Mouse (Mus musculus) limb, embryonic 11.5 days (tissue): ENCODE results near the gene Gm9964. TPM values are rescaled to one million over a fixed set of nuclear protein-coding genes. Genes with fewer than 3 reads are reported as not detected.

ENCODE experiments used
- ATAC-seq: fragments of 200-750 bp; cut with Nextera tagmentation; 2 replicates; pipeline ENCODE4 v1.8.0; 2017; ENCODE audit warnings: low read depth; ENCODE audit not compliant: insufficient number of reproducible peaks, low FRiP score, low TSS enrichment
- DNase-seq: peaks from one replicate; pipeline ENCODE4 v3.0.0-alpha.2; 2015; ENCODE audit warnings: low spot score
- H3K27ac ChIP-seq: fragments of 300-500 bp; sonication (generic); replicated peaks from 2 replicates; pipeline ENCODE4 v1.5.1; 2014; ENCODE audit warnings: low read depth, mild to moderate bottlenecking, low read length
- H3K27me3 ChIP-seq: fragments of 300-500 bp; sonication (generic); 2 replicates; pipeline ENCODE4 v1.6.1; 2014; ENCODE audit warnings: mild to moderate bottlenecking, low read length, mixed read lengths; ENCODE audit not compliant: control insufficient read depth, insufficient read depth
- H3K36me3 ChIP-seq: fragments of 300-500 bp; sonication (generic); 2 replicates; pipeline ENCODE4 v1.6.1; 2014; ENCODE audit warnings: mild to moderate bottlenecking, low read length, moderate library complexity, mixed read lengths; ENCODE audit not compliant: control insufficient read depth, insufficient read depth
- H3K4me1 ChIP-seq: fragments of 300-500 bp; sonication (generic); 2 replicates; pipeline ENCODE4 v1.6.1; 2014; ENCODE audit warnings: low read length, mixed read lengths; ENCODE audit not compliant: control insufficient read depth, insufficient read depth
- H3K4me2 ChIP-seq: fragments of 300-500 bp; sonication (generic); 2 replicates; pipeline ENCODE4 v1.6.1; 2014; ENCODE audit warnings: low read depth, mild to moderate bottlenecking, moderate library complexity; ENCODE audit not compliant: severe bottlenecking
- H3K4me3 ChIP-seq: fragments of 300-500 bp; sonication (generic); 2 replicates; pipeline ENCODE4 v1.5.1; 2014; ENCODE audit warnings: low read depth, low read length
- H3K9ac ChIP-seq: fragments of 300-500 bp; sonication (generic); 2 replicates; pipeline ENCODE4 v1.6.1; 2014; ENCODE audit warnings: mild to moderate bottlenecking, low read length
- H3K9me3 ChIP-seq: fragments of 300-500 bp; sonication (generic); 2 replicates; pipeline ENCODE4 v1.6.1; 2016; ENCODE audit warnings: low read length; ENCODE audit not compliant: control insufficient read depth
- WGBS: fragments of 180-500 bp; shearing (Covaris S2); extraction: QIAGEN DNeasy Blood & Tissue Kit; methylation state at CpG from one replicate; pipeline ENCODE4 v1.1.7; 2014; 5-methylcytosine and 5-hydroxymethylcytosine counted together
- polyA plus RNA-seq: library from polyadenylated mRNA; unstranded; fragments of >200 nt; fragmentation: Nextera tagmentation; extraction: Ambion mirVana; gene quantifications from 2 replicates; pipeline ENCODE4 v1.2.1, GENCODE M21; 2014

Gm9964 gene
- not detected in 2 replicates for polyA plus RNA-seq

DNA sequence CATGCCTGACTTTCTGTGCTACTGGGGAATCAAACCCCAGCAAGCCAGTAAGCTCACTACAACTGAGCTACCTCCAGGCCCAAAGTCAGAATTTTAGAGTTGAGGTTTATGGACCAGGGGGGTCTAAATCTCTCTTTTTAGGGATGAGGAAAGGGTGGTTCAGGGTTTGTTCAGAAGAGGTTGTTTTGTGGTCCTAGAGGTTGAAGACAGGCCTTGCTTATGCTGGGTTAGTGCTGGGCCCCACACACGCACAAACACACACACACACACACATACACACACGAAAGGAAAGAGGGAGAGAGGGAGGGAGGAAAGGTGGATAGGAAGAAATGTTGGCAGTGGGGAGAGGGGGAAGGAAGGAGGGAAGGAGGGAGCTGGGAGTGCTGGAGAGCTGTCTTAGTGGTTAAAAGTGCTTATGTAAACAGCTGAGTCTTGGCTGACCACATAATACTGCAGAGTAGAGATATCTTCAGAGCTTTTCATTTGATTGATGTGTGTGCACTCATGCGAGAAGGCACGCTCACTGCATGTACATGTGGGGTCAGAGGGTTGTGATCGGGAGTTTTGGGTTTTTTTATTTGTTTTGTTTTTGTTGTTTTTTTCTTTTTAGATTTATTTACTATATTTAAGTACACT, at the start of gene Gm9964:
Gene Gm9964 (minus strand): TSS at position 51 of the 636 bp plus-strand sequence.
- WGBS: 87% methylated on average over 5 of the region's 5 CpGs
- no peak for DNase-seq
- H3K9me3 ChIP-seq: no peaks in the 10 kb centered on the region

GRCm38 (mm10) chr11:79339808-79340781, 43.4 kb upstream of the Gm9964 start:
- peak overlapping the region; percentile 95 for H3K9ac ChIP-seq
- WGBS: under 1% methylated on average over 46 of the region's 63 CpGs
- ATAC-seq: peak; percentile 74

More for the DNA sequence above, at the start of gene Gm9964:
- no peaks in the 10 kb centered on the region for H3K36me3 ChIP-seq
- peaks cover 3% of the 10 kb centered on the region; the same call in 1 of the 2 replicates for H3K4me1 ChIP-seq
- no peaks in the 10 kb centered on the region for H3K27me3 ChIP-seq
- H3K9ac ChIP-seq: no peak within 1 kb of the TSS
- no peak within 1 kb of the TSS for H3K27ac ChIP-seq
- no peak for ATAC-seq
- no peak within 1 kb of the TSS for H3K4me2 ChIP-seq
- H3K4me3 ChIP-seq: no peak within 1 kb of the TSS

DNA sequence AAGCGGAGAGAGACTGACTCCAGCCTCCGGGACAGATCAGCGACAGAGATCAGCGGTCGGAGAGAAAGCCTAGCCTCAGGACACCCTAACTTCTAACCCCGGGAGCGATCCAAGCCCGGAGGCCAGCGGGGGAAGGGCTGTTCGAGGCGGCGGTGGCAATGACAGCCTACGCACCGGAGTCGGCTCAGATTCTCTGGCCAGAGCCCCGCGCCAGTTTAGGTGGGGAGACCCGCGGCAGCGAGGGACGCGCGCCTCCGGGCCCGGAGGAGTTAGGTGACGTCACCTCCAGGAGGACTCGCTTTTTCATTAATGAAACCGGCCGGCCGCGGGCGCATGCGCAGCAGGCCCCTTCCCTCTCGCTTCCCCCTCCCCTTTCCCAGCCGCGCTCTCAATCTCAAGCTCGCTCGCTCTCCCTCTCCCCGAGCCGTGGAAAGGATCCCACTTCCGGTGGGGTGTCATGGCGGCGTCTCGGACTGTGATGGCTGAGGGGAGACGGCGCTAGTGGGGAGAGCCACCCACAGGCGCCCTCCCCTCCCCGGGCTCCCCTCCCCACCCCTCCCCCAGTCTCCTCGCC, 42.6 kb upstream of the Gm9964 start, which contains the start of gene Nf1:
Gene Nf1 (plus strand): TSS at position 460 of the 574 bp plus-strand sequence.
- Histone ChIP-seq H3K4me3 (peak within 1 kb of the TSS; percentile 97), H3K9me3 (no peaks in the 10 kb centered on the region), H3K27ac (peak within 1 kb of the TSS; percentile 86), H3K9ac (peak within 1 kb of the TSS; percentile 95), H3K36me3 (peaks cover under 1% of the 10 kb centered on the region; the same call in 1 of the 2 replicates), H3K4me1 (peaks cover 9% of the 10 kb centered on the region), H3K4me2 (peak within 1 kb of the TSS; percentile 78), H3K27me3 (no peaks in the 10 kb centered on the region)
- WGBS: under 1% methylated on average over 42 of the region's 49 CpGs
- ATAC-seq: peak; percentile 88
- DNase-seq: peak; percentile 98

More at GRCm38 (mm10) chr11:79339808-79340781, 43.4 kb upstream of the Gm9964 start:
- H3K9me3 ChIP-seq: no peaks in the 10 kb centered on the region
- peak overlapping the region; percentile 97 for H3K4me3 ChIP-seq
- DNase-seq: peak; percentile 66
- peak overlapping the region; percentile 78 for H3K4me2 ChIP-seq
- peaks cover 9% of the 10 kb centered on the region for H3K4me1 ChIP-seq
- no peaks in the 10 kb centered on the region for H3K27me3 ChIP-seq
- H3K36me3 ChIP-seq: peaks cover 2% of the 10 kb centered on the region; the same call in 1 of the 2 replicates
- peak overlapping the region; percentile 86 for H3K27ac ChIP-seq

DNA sequence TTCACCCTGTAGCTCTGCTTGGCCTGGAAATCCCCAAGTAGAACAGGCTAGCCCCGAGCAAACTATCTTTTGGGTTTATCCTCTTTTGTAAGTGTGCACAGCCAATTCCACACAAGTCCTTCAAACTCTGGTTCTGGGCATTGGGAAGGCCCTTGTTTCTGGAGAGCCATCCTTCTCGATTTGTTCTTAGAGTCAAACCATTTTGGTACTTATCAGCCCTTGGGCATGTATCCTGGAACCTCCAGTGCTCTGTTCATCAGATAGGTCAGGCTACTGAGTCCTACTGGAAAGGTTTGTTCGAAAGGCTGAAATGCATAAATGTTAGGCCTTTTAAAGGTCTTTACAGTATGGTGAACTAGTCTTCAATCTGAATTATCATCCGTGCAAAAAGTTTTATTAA, 41.9 kb upstream of the Gm9964 start:
- H3K9me3 ChIP-seq: no peaks in the 10 kb centered on the region
- no peaks in the 10 kb centered on the region for H3K36me3 ChIP-seq
- no peak overlapping the region for H3K27ac ChIP-seq
- no peak for ATAC-seq
- no peak for DNase-seq
- WGBS: 54% methylated on average over 4 of the region's 4 CpGs
- H3K4me2 ChIP-seq: peak overlapping the region; percentile 75
- H3K4me1 ChIP-seq: peaks cover 9% of the 10 kb centered on the region
- no peaks in the 10 kb centered on the region for H3K27me3 ChIP-seq
- peak overlapping the region; percentile 95 for H3K9ac ChIP-seq
- H3K4me3 ChIP-seq: peak overlapping the region; percentile 97

DNA sequence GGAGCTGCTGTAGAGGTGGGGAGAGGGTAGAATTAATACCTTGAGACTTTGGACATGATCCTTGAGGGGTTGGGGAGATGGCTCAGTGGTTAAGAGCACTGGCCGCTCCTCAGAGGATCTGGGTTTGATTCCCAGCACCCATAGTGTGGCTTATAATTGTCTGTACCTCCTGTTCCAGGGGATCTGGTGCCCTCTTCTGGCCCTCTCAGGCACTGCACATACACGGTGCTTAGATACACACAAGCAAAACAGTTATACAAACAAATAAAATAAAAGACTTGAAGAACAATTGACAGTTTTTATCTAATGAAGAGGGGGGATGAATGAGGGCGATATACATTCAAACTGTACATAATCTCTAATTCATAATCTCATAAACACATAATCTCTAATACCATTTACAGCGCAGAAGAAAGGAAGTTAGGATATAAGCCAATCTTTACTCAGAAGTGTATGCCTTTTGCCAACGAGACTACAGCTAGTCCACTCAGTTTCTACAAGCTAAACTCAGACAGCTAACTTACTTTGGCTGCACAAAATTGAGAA, 40.1 kb upstream of the Gm9964 start:
- H3K9me3 ChIP-seq: no peaks in the 10 kb centered on the region
- H3K36me3 ChIP-seq: no peaks in the 10 kb centered on the region
- DNase-seq: no peak
- no peak overlapping the region for H3K4me2 ChIP-seq
- peaks cover 9% of the 10 kb centered on the region for H3K4me1 ChIP-seq
- no peak overlapping the region for H3K27ac ChIP-seq
- H3K9ac ChIP-seq: no peak overlapping the region
- WGBS: 89% methylated on average over 5 of the region's 5 CpGs
- no peak overlapping the region for H3K4me3 ChIP-seq
- no peaks in the 10 kb centered on the region for H3K27me3 ChIP-seq
- ATAC-seq: no peak

DNA sequence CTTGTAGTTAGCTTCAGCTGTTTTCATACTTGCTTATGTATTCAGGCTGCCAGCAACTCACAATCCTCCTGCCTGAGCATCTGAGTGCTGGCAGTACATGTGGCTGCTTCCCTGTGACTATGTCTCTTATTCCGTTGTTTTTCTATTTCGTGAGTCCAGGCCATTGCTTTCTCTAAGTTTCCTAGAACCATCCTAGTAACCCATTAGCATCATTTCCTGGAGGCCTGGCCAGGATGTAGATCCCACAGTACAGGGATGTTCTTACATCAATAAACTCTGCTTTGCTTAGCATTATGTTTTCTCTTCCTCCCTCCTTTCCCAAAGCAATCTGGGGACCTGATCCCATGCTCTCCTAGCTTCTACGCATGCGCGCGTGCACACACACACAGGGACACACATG, 38.4 kb upstream of the Gm9964 start:
- no peak overlapping the region for H3K4me3 ChIP-seq
- 96% methylated on average over 6 of the region's 6 CpGs for WGBS
- no peak for DNase-seq
- H3K4me1 ChIP-seq: peaks cover 2% of the 10 kb centered on the region; the same call in 1 of the 2 replicates
- no peak overlapping the region for H3K4me2 ChIP-seq
- ATAC-seq: no peak
- no peaks in the 10 kb centered on the region for H3K9me3 ChIP-seq
- no peaks in the 10 kb centered on the region for H3K27me3 ChIP-seq
- no peak overlapping the region for H3K27ac ChIP-seq
- no peak overlapping the region for H3K9ac ChIP-seq
- no peaks in the 10 kb centered on the region for H3K36me3 ChIP-seq

GRCm38 (mm10) chr11:79329585-79329984, 32.9 kb upstream of the Gm9964 start:
- H3K4me2 ChIP-seq: no peak overlapping the region
- no peaks in the 10 kb centered on the region for H3K27me3 ChIP-seq
- H3K36me3 ChIP-seq: no peaks in the 10 kb centered on the region
- no peak overlapping the region for H3K27ac ChIP-seq
- no peaks in the 10 kb centered on the region for H3K9me3 ChIP-seq
- no peak overlapping the region for H3K4me3 ChIP-seq
- no peak overlapping the region for H3K9ac ChIP-seq
- ATAC-seq (no peak), DNase-seq (no peak)
- no peaks in the 10 kb centered on the region for H3K4me1 ChIP-seq
- 97% methylated on average over 1 of the region's 1 CpGs for WGBS

DNA sequence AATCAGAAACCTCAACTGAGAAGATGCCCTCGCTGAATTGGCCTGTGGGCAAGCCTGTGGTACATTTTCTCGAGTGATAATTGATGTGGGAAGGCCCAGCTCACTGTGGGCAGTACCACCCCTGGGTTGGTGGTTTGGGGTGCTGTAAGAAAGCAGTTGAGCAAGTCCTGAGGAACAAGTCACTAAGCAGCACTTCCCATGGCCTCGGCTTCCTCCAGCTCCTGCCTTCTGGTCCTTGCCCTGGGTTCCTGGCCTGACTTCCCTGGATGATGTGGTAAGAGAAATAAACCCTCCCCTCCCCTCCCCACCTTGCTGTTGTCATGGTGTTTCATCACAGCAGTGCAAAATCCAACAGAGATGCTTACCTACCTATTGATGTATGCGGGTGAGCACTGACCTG, 31.4 kb upstream of the Gm9964 start:
- H3K27me3 ChIP-seq: no peaks in the 10 kb centered on the region
- no peaks in the 10 kb centered on the region for H3K4me1 ChIP-seq
- DNase-seq (no peak), ATAC-seq (no peak)
- WGBS: 93% methylated on average over 4 of the region's 4 CpGs
- H3K9me3 ChIP-seq: no peaks in the 10 kb centered on the region
- H3K27ac ChIP-seq: no peak overlapping the region
- H3K36me3 ChIP-seq: no peaks in the 10 kb centered on the region
- no peak overlapping the region for H3K9ac ChIP-seq
- no peak overlapping the region for H3K4me2 ChIP-seq
- no peak overlapping the region for H3K4me3 ChIP-seq
